Mouse (Mus musculus) megakaryocyte, embryonic 14.5 days (primary cell): ENCODE measurements around the gene Rbms1.

Experiments used
- FLI1 ChIP-seq: IDR thresholded peaks from 2 replicates; pipeline ENCODE4 v1.6.1; 2012; ENCODE audit warnings: low read length, inconsistent platforms, mixed read lengths
- GATA1 ChIP-seq: IDR thresholded peaks from 3 replicates; pipeline ENCODE4 v1.6.1; 2012; ENCODE audit warnings: mixed read lengths, low read length, inconsistent platforms, borderline replicate concordance

GRCm38 (mm10) chr2:60869001-60869743, 93.8 kb downstream of the Rbms1 start:
- TF ChIP-seq GATA1: no peak
- no peak for TF ChIP-seq FLI1
